Mouse (Mus musculus): Measurements from ENCODE around the gene Unc13a.

GRCm38 (mm10) chr8:71596384-71596783 lies 75.2 kb downstream of the Unc13a start:
- no peak for TF ChIP-seq CTCF (IDR thresholded peaks at IDR 0.05; ENCODE audit: control insufficient read depth, insufficient read depth, insufficient read length)
- no peak for TF ChIP-seq USF1 (IDR thresholded peaks at IDR 0.05; ENCODE audit: low read depth)
